Mouse (Mus musculus): ENCODE results near the gene Grb7.

Gene Grb7

GRCm38 (mm10) chr11:98497388-98498288 lies 51.4 kb downstream of the Grb7 start:
- no peak for DNase-seq (ENCODE audit: low spot score in 2 of 2)

DNA sequence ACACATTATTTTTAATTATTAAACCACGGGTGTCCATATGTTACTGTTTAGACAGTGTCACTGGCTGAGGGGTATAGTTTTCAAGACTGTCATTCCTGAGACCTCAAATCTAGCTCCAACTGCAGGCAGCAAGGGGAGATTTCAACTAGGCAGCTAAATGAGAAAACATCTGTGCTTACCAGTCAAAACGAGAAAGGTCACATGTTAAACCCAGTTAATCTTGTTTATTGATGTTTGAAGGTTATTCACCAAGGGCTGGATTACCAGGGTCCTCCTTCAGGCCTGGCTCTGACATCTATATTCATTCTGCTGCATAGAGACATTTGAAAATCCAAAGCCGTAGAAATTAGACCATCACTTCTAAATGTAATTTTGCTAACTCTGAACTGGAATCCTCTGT lies 58.7 kb downstream of the Grb7 start:
- DNase-seq (ENCODE audit: low spot score in 2 of 2) = no peak
